In genomic region chr8:48322655-48323265, GRCm38 (mm10) we compare ENCODE assay signal across 14 mouse cellular contexts.
"Had no signal": no experiment of that assay in that cellular context is flagged by ENCODE, and none has a peak within 500 bp of the region (broad histone marks: within the 10 kb centered on the region; RNA-seq: fewer than 3 reads in every experiment).

No protein-coding gene starts in this region.

- ATAC-seq: liver, embryonic 12.5 days had no signal

- H3K9ac ChIP-seq: limb, embryonic 15.5 days; liver, embryonic 12.5 days; lung, embryonic 15.5 days; neural tube, embryonic 15.5 days had no signal

- H3K36me3 ChIP-seq: liver, embryonic 12.5 days; lung, embryonic 15.5 days; neural tube, embryonic 15.5 days had no signal

- H3K27me3 ChIP-seq: limb, embryonic 15.5 days; liver, embryonic 12.5 days; lung, embryonic 15.5 days; megakaryocyte, embryonic 14.5 days; neural tube, embryonic 15.5 days had no signal

- H3K4me2 ChIP-seq: limb, embryonic 15.5 days; liver, embryonic 12.5 days; lung, embryonic 15.5 days; neural tube, embryonic 15.5 days had no signal

- H3K4me1 ChIP-seq: limb, embryonic 15.5 days; liver, embryonic 12.5 days; lung, embryonic 15.5 days; megakaryocyte, embryonic 14.5 days had no signal

- H3K27ac ChIP-seq: left cerebral cortex, adult 2 months; limb, embryonic 15.5 days; liver, embryonic 12.5 days; lung, embryonic 15.5 days; macrophage; neural tube, embryonic 15.5 days had no signal

- H3K9me3 ChIP-seq: limb, embryonic 15.5 days; liver, embryonic 12.5 days; lung, embryonic 15.5 days; neural tube, embryonic 15.5 days had no signal

- DNase-seq: kidney, postnatal 25 days; lung, postnatal 14 days; midbrain, embryonic 14.5 days; right cerebral cortex, adult 18-20 months; right cerebral cortex, postnatal 25 days; thymus, postnatal 4 days had no signal

- H3K4me3 ChIP-seq: left cerebral cortex, adult 2 months; limb, embryonic 15.5 days; liver, embryonic 12.5 days; lung, embryonic 15.5 days; megakaryocyte, embryonic 14.5 days; myocyte; neural tube, embryonic 15.5 days had no signal
